Mouse (Mus musculus) Patski (cell line): ENCODE measurements at regions not wholly inside any gene's neighbourhood (a gene's known extent, or its start where the extent isn't known, plus 50 kb on each side); places are given as distances from the start of the nearest gene placed in this dataset.

ENCODE experiments used
- ATAC-seq: fragments of 100-300 bp; one replicate; pipeline ENCODE4 v1.8.0; 2021
- CTCF ChIA-PET: fragments of 350-600 bp; sonication (Branson Sonifier 250); formaldehyde crosslinking; loops from one replicate; lab custom pipeline; 2022; ENCODE audit warnings: inconsistent platforms; lab: Charles Lee
- POLR2A ChIA-PET: fragments of 350-600 bp; sonication (Branson Sonifier 250); formaldehyde crosslinking; loops from one replicate; lab custom pipeline; 2022; ENCODE audit warnings: antibody characterized with exemption, inconsistent platforms; lab: Charles Lee
- DNase-seq: peaks from one replicate; pipeline ENCODE4 v3.0.0-alpha.2; 2011; ENCODE audit warnings: low read depth, low spot score
- H3K27me3 ChIP-seq: fragments of 371-371 bp; one replicate; pipeline ENCODE4 v1.5.1; 2021
- CTCF ChIP-seq: fragments of 100-300 bp; IDR thresholded peaks from one replicate; pipeline ENCODE4 v1.5.1; 2021
- in situ Hi-C: fragments of 300-500 bp; cut with MboI; formaldehyde crosslinking; loops from 3 replicates; pipeline ENCODE4 v1.11.1; 2018; ENCODE audit warnings: low pct_unique_long_range_greater_than_20kb, mixed read lengths

DNA sequence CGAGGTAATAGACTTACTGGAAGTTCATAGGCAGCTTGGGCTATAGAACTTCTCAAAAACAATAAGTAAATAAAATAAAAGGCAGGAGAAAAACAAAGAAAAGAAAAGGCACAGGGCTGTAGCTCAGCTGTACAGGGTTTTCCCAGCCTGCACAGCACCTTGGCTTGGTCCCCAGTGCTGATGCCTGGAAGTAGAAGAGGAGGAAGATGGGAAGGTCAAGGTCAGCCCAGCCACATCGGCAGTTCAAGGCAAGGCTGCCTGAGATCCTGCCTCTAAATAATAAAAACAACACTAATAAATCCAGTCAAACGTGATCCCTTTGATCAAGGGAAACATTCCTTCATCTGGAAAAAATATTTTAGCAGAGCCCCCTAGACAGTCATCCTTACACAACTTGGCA lies 103.1 kb downstream of the Cenpf start:
- TF ChIP-seq CTCF: no peak
- no peak for ATAC-seq
- ChIA-PET CTCF (no interaction called here), POLR2A (no interaction called here)
- peaks cover 24% of the 10 kb centered on the region for H3K27me3 ChIP-seq
- in situ Hi-C loops: loop anchor here (10.0 kb wide), 1 partner anchor 270 kb away; no protein-coding TSS in a partner anchor
- no peak for DNase-seq

GRCm38 (mm10) chr1:189581427-189581826 lies 106.5 kb downstream of the Cenpf start:
- in situ Hi-C loops: loop anchor here (10.0 kb wide), 1 partner anchor 267 kb away; no protein-coding TSS in a partner anchor
- DNase-seq: no peak
- no peak for TF ChIP-seq CTCF
- CTCF ChIA-PET: interaction anchor here (0.9 kb wide), 1 partner anchor 10 kb away, joined by 3 read pairs; no protein-coding TSS in a partner anchor
- peaks cover 38% of the 10 kb centered on the region for H3K27me3 ChIP-seq
- no peak for ATAC-seq
- POLR2A ChIA-PET: no interaction called here

GRCm38 (mm10) chr1:189579358-189579757 lies 108.5 kb downstream of the Cenpf start:
- TF ChIP-seq CTCF: peak; percentile 69
- DNase-seq (no peak), ATAC-seq (no peak)
- ChIA-PET CTCF (interaction anchor here (1.3 to 1.5 kb wide), 2 partner anchors 75 to 552 kb away, joined by 3 to 4 read pairs; no protein-coding TSS in a partner anchor), POLR2A (interaction anchor here (0.7 kb wide), 1 partner anchor 36 kb away, joined by 4 read pairs; no protein-coding TSS in a partner anchor)
- peaks cover 37% of the 10 kb centered on the region for H3K27me3 ChIP-seq
- in situ Hi-C loops: loop anchor here (5.0 kb wide), 1 partner anchor 552 kb away; no protein-coding TSS in a partner anchor

DNA sequence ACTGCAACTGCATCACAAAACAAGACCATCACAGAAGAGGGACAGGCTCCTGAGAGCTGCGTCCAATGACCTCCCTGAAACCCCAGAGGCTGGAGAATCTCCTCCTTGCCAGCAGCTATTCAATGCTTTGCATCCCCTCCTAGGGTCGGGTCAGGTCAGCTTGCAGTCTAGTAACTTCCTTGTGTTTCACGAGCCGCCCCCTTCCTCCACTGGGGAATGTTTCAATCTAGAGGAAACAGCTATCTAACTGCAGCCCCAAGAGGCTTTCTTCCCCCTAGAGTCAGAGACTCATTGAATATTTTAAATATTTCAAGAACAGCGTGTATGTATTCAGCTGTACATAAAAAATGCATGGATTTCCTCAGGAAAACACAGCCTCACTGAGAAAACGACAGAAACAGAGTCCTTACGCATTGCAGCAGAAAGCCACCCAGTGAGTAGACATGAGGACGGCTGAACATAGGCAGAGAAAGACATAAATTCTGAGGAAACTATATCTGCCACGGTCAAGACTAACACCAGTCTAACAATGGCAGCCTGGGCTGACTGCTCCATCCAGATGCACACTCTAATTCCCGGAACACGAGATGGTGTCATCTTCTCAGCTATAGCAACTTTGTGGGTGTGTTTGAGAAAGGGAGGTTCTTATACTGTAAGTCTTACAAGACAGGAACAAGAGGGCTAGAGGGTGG lies 111.4 kb downstream of the Cenpf start:
- CTCF ChIA-PET: interaction anchor here (1.1 kb wide), 1 partner anchor 28 kb away, joined by 3 read pairs; no protein-coding TSS in a partner anchor
- DNase-seq (no peak), ATAC-seq (no peak)
- no peak for TF ChIP-seq CTCF
- in situ Hi-C loops: loop anchor here (5.0 kb wide), 1 partner anchor 549 kb away; no protein-coding TSS in a partner anchor
- POLR2A ChIA-PET: no interaction called here
- H3K27me3 ChIP-seq: peaks cover 30% of the 10 kb centered on the region

DNA sequence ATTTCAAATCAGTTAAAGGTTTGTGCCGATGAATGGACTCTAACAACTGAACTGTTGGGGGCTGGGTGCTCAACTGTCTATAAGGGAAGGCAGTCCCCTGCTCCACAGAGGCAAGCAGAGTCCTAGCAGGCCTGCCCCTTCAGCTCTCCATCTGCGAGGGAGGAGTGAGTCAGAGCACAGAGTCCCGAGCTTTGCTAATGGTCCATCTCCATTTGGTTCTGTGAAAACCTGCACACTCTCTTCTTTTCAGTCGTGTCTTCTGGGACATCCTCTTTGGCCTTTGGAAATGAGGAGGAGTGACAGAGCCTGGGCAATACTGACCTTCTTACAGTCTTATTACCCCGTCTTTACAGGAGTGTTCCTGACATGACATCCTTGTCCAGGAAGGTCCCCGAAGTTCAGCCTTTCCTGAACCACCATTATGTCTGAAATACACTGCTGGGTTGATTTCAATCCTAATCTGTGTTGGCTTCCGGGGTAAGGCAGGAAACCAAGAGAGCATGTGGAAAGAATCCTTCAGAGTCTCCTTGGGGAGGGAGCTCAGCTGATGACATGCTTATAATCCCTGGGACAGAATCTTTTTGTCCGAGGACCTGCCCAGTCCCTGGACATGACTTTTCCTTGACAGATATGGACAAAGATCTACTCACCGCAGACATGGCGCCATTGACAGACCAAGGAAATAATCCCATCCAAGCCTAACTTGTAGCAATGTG lies 112.2 kb downstream of the Cenpf start:
- ChIA-PET CTCF (interaction anchor here (1.1 kb wide), 1 partner anchor 28 kb away, joined by 3 read pairs; no protein-coding TSS in a partner anchor), POLR2A (no interaction called here)
- in situ Hi-C loops: loop anchor here (5.0 kb wide), 1 partner anchor 548 kb away; no protein-coding TSS in a partner anchor
- TF ChIP-seq CTCF: no peak
- DNase-seq (no peak), ATAC-seq (no peak)
- H3K27me3 ChIP-seq: peaks cover 22% of the 10 kb centered on the region

GRCm38 (mm10) chr1:189566491-189566890 lies 121.4 kb downstream of the Cenpf start:
- in situ Hi-C loops: no loop called here

GRCm38 (mm10) chr1:189561831-189562230 lies 126.1 kb downstream of the Cenpf start:
- ChIA-PET CTCF (no interaction called here), POLR2A (no interaction called here)
- peaks cover 4% of the 10 kb centered on the region for H3K27me3 ChIP-seq
- in situ Hi-C loops: no loop called here
- no peak for TF ChIP-seq CTCF
- no peak for ATAC-seq
- DNase-seq: no peak

More at GRCm38 (mm10) chr1:189566491-189566890, 121.4 kb downstream of the Cenpf start:
- H3K27me3 ChIP-seq: no peaks in the 10 kb centered on the region
- ATAC-seq: peak; percentile 67
- DNase-seq: peak; percentile 19
- TF ChIP-seq CTCF: no peak
- ChIA-PET CTCF (no interaction called here), POLR2A (no interaction called here)

- ATAC-seq (no peak), DNase-seq (no peak)
- no peak for TF ChIP-seq CTCF
- in situ Hi-C loops: no loop called here
- POLR2A ChIA-PET: no interaction called here
- CTCF ChIA-PET: no interaction called here
- H3K27me3 ChIP-seq: peaks cover 7% of the 10 kb centered on the region
Measured at GRCm38 (mm10) chr1:189560576-189560975, 127.3 kb downstream of the Cenpf start.

GRCm38 (mm10) chr1:189550851-189551250 lies 137.0 kb downstream of the Cenpf start:
- no peak for ATAC-seq
- DNase-seq: no peak
- ChIA-PET POLR2A (no interaction called here), CTCF (no interaction called here)
- peak; percentile 32 for TF ChIP-seq CTCF
- H3K27me3 ChIP-seq: peaks cover 14% of the 10 kb centered on the region
- in situ Hi-C loops: no loop called here

GRCm38 (mm10) chr1:189532834-189533233 lies 130.8 kb upstream of the Kcnk2 start:
- ATAC-seq (no peak), DNase-seq (no peak)
- in situ Hi-C loops: no loop called here
- TF ChIP-seq CTCF: no peak
- ChIA-PET POLR2A (no interaction called here), CTCF (no interaction called here)
- peaks cover 7% of the 10 kb centered on the region for H3K27me3 ChIP-seq
